Mouse (Mus musculus) lung, postnatal 0 days (tissue): Measurements from ENCODE around the gene Cmtm2a. TPM values are rescaled to one million over a fixed set of nuclear protein-coding genes. Genes with fewer than 3 reads are reported as not detected.
A peak's percentile ranks its signal among the peaks of the same experiment; 100 is the strongest.

Experiments
- ATAC-seq: fragments of 200-750 bp; cut with Nextera tagmentation; 2 replicates; pipeline ENCODE4 v1.8.0; 2017; ENCODE audit warnings: moderate library complexity
- DNase-seq: peaks from one replicate; pipeline ENCODE4 v3.0.0-alpha.2; 2016; ENCODE audit warnings: low spot score
- H3K27ac ChIP-seq: fragments of 300-500 bp; sonication (generic); 2 replicates; pipeline ENCODE4 v1.5.1; 2014; ENCODE audit warnings: antibody characterized with exemption, mild to moderate bottlenecking, low read length, mixed read lengths
- H3K27me3 ChIP-seq: fragments of 300-500 bp; sonication (generic); replicated peaks from 2 replicates; pipeline ENCODE4 v1.6.1; 2014; ENCODE audit warnings: low read length, mixed read lengths; ENCODE audit not compliant: insufficient read depth
- H3K36me3 ChIP-seq: fragments of 300-500 bp; sonication (generic); 2 replicates; pipeline ENCODE4 v1.6.1; 2014; ENCODE audit warnings: low read length, mixed read lengths; ENCODE audit not compliant: insufficient read depth
- H3K4me1 ChIP-seq: fragments of 300-500 bp; sonication (generic); 2 replicates; pipeline ENCODE4 v1.6.1; 2014; ENCODE audit warnings: antibody characterized with exemption, low read depth, low read length, mixed read lengths; ENCODE audit not compliant: insufficient read depth
- H3K4me2 ChIP-seq: fragments of 300-500 bp; sonication (generic); replicated peaks from 2 replicates; pipeline ENCODE4 v1.6.1; 2014; ENCODE audit warnings: low read depth, mild to moderate bottlenecking, low read length, moderate library complexity, mixed read lengths
- H3K4me3 ChIP-seq: fragments of 300-500 bp; sonication (generic); 2 replicates; pipeline ENCODE4 v1.5.1; 2014; ENCODE audit warnings: low read depth, low read length
- H3K9ac ChIP-seq: fragments of 300-500 bp; sonication (generic); replicated peaks from 2 replicates; pipeline ENCODE4 v1.6.1; 2014; ENCODE audit warnings: low read depth, mild to moderate bottlenecking
- H3K9me3 ChIP-seq: fragments of 300-500 bp; sonication (generic); 2 replicates; pipeline ENCODE4 v1.6.1; 2016; ENCODE audit warnings: low read length, mixed read lengths
- CTCF ChIP-seq: IDR thresholded peaks from 2 replicates; pipeline ENCODE4 v1.5.1; 2016; ENCODE audit warnings: antibody characterized with exemption, mild to moderate bottlenecking
- EP300 ChIP-seq: IDR thresholded peaks from 2 replicates; pipeline ENCODE4 v1.6.1; 2016; ENCODE audit warnings: antibody characterized with exemption, mild to moderate bottlenecking, control low read depth
- WGBS: fragments of 180-500 bp; shearing (Covaris S2); extraction: QIAGEN DNeasy Blood & Tissue Kit; methylation state at CpG from one replicate; pipeline ENCODE4 v1.1.7; 2014; 5-methylcytosine and 5-hydroxymethylcytosine counted together
- polyA plus RNA-seq: library from polyadenylated mRNA; unstranded; fragments of >200 nt; fragmentation: Nextera tagmentation; extraction: Ambion mirVana; gene quantifications from 2 replicates; pipeline ENCODE4 v1.2.1, GENCODE M21; 2015

Gene Cmtm2a
- polyA plus RNA-seq, 1 experiment from 2014 or later: not detected

GRCm38 (mm10) chr8:104247054-104247907 is 45.7 kb downstream of the Cmtm2a start:
- WGBS: 56% methylated on average over 22 of the region's 22 CpGs
- peak; percentile 17 for DNase-seq

GRCm38 (mm10) chr8:104246621-104247020 is 46.4 kb downstream of the Cmtm2a start:
- Histone ChIP-seq H3K27ac (no peak overlapping the region), H3K36me3 (peaks cover 5% of the 10 kb centered on the region; the same call in 1 of the 2 replicates), H3K4me2 (no peak overlapping the region), H3K9me3 (no peaks in the 10 kb centered on the region), H3K27me3 (no peaks in the 10 kb centered on the region), H3K4me3 (no peak overlapping the region), H3K9ac (no peak overlapping the region), H3K4me1 (peaks cover under 1% of the 10 kb centered on the region; the same call in 1 of the 2 replicates)
- DNase-seq (peak; percentile 14), ATAC-seq (no peak)
- WGBS: 74% methylated on average over 4 of the region's 4 CpGs
- TF ChIP-seq EP300 (no peak), CTCF (no peak)

More at GRCm38 (mm10) chr8:104247054-104247907, 45.7 kb downstream of the Cmtm2a start:
- peak overlapping the region; percentile 84 for H3K4me3 ChIP-seq
- H3K4me2 ChIP-seq: peak overlapping the region; percentile 87
- H3K4me1 ChIP-seq: peaks cover 4% of the 10 kb centered on the region; the same call in 1 of the 2 replicates
- TF ChIP-seq EP300: no peak
- TF ChIP-seq CTCF: no peak
- 0 out of 2 replicates have a peak overlapping the region, but pooled peaks have one; percentile 76 for H3K27ac ChIP-seq
- H3K36me3 ChIP-seq: peaks cover 5% of the 10 kb centered on the region; the same call in 1 of the 2 replicates
- no peaks in the 10 kb centered on the region for H3K27me3 ChIP-seq
- H3K9ac ChIP-seq: peak overlapping the region; percentile 82
- H3K9me3 ChIP-seq: no peaks in the 10 kb centered on the region
- ATAC-seq: no peak

- H3K36me3 ChIP-seq: peaks cover 15% of the 10 kb centered on the region
- no peaks in the 10 kb centered on the region for H3K4me1 ChIP-seq
- TF ChIP-seq EP300 (no peak), CTCF (no peak)
- no peak overlapping the region for H3K9ac ChIP-seq
- no peaks in the 10 kb centered on the region for H3K9me3 ChIP-seq
- no peak overlapping the region for H3K4me3 ChIP-seq
- no peaks in the 10 kb centered on the region for H3K27me3 ChIP-seq
- DNase-seq (no peak), ATAC-seq (no peak)
- H3K27ac ChIP-seq: no peak overlapping the region
- 76% methylated on average over 12 of the region's 12 CpGs for WGBS
- H3K4me2 ChIP-seq: no peak overlapping the region
Measured at GRCm38 (mm10) chr8:104242038-104242644, 50.8 kb downstream of the Cmtm2a start.

GRCm38 (mm10) chr8:104239418-104239861 is 53.5 kb downstream of the Cmtm2a start:
- Histone ChIP-seq H3K27ac (no peak overlapping the region), H3K4me3 (no peak overlapping the region), H3K27me3 (no peaks in the 10 kb centered on the region), H3K9ac (no peak overlapping the region), H3K4me1 (no peaks in the 10 kb centered on the region), H3K9me3 (no peaks in the 10 kb centered on the region), H3K36me3 (peaks cover 20% of the 10 kb centered on the region), H3K4me2 (no peak overlapping the region)
- WGBS: 66% methylated on average over 10 of the region's 10 CpGs
- TF ChIP-seq CTCF: no peak
- no peak for TF ChIP-seq EP300
- no peak for ATAC-seq
- DNase-seq: no peak

- H3K4me1 ChIP-seq: no peaks in the 10 kb centered on the region
- H3K4me3 ChIP-seq: no peak overlapping the region
- H3K9ac ChIP-seq: no peak overlapping the region
- H3K27ac ChIP-seq: no peak overlapping the region
- H3K9me3 ChIP-seq: no peaks in the 10 kb centered on the region
- ATAC-seq (no peak), DNase-seq (no peak)
- no peak for TF ChIP-seq EP300
- peak; percentile 54 for TF ChIP-seq CTCF
- no peak overlapping the region for H3K4me2 ChIP-seq
- WGBS: 49% methylated on average over 6 of the region's 6 CpGs
- no peaks in the 10 kb centered on the region for H3K27me3 ChIP-seq
- H3K36me3 ChIP-seq: peaks cover 27% of the 10 kb centered on the region; the same call in 1 of the 2 replicates
Measured at GRCm38 (mm10) chr8:104234573-104234972, 58.4 kb downstream of the Cmtm2a start.

- no peak overlapping the region for H3K4me3 ChIP-seq
- no peaks in the 10 kb centered on the region for H3K4me1 ChIP-seq
- H3K27me3 ChIP-seq: no peaks in the 10 kb centered on the region
- WGBS: 87% methylated on average over 5 of the region's 5 CpGs
- H3K9ac ChIP-seq: no peak overlapping the region
- DNase-seq: peak; percentile 28
- no peak overlapping the region for H3K4me2 ChIP-seq
- H3K36me3 ChIP-seq: peaks cover 40% of the 10 kb centered on the region; the same call in 1 of the 2 replicates
- ATAC-seq: no peak
- no peak for TF ChIP-seq EP300
- no peak for TF ChIP-seq CTCF
- H3K27ac ChIP-seq: no peak overlapping the region
- no peaks in the 10 kb centered on the region for H3K9me3 ChIP-seq
Measured at GRCm38 (mm10) chr8:104232919-104233318, 60.1 kb downstream of the Cmtm2a start.
